Mouse (Mus musculus): ENCODE data around the gene Gucy2d. TPM values are rescaled to one million over a fixed set of nuclear protein-coding genes. Genes with fewer than 3 reads are reported as not detected.

Gene Gucy2d
- polyA plus RNA-seq, 1 experiment from 2014 or later = not detected

GRCm38 (mm10) chr7:98499561-98500292 is 59.5 kb downstream of the Gucy2d start:
- H3K36me3 ChIP-seq (ENCODE audit: control insufficient read depth, insufficient read depth) = no peaks in the 10 kb centered on the region
- no peak overlapping the region for H3K4me3 ChIP-seq (replicated peaks; ENCODE audit: low read length)
- WGBS = 78% methylated on average over 25 of the region's 25 CpGs
- H3K9ac ChIP-seq (replicated peaks; ENCODE audit: low read depth, low read length) = no peak overlapping the region
- ATAC-seq = no peak
- H3K9me3 ChIP-seq (ENCODE audit: control insufficient read depth, low read length) = no peaks in the 10 kb centered on the region
- no peaks in the 10 kb centered on the region for H3K27me3 ChIP-seq (replicated peaks; ENCODE audit: control insufficient read depth, insufficient read depth, low read length)
- peaks cover 5% of the 10 kb centered on the region for H3K4me1 ChIP-seq (replicated peaks; ENCODE audit: control insufficient read depth, insufficient read depth, low read length)
- H3K4me2 ChIP-seq (ENCODE audit: low read length) = no peak overlapping the region
- no peak overlapping the region for H3K27ac ChIP-seq (ENCODE audit: low read length)

GRCm38 (mm10) chr7:98500470-98500869 is 60.3 kb downstream of the Gucy2d start:
- Histone ChIP-seq H3K27me3 (replicated peaks; ENCODE audit: control insufficient read depth, insufficient read depth, low read length) (no peaks in the 10 kb centered on the region), H3K4me1 (replicated peaks; ENCODE audit: control insufficient read depth, insufficient read depth, low read length) (peaks cover 5% of the 10 kb centered on the region), H3K4me2 (ENCODE audit: low read length) (no peak overlapping the region), H3K9ac (replicated peaks; ENCODE audit: low read depth, low read length) (no peak overlapping the region), H3K27ac (ENCODE audit: low read length) (no peak overlapping the region), H3K9me3 (ENCODE audit: control insufficient read depth, low read length) (no peaks in the 10 kb centered on the region), H3K36me3 (ENCODE audit: control insufficient read depth, insufficient read depth) (no peaks in the 10 kb centered on the region), H3K4me3 (replicated peaks; ENCODE audit: low read length) (no peak overlapping the region)
- ATAC-seq = no peak
- 94% methylated on average over 3 of the region's 3 CpGs for WGBS

GRCm38 (mm10) chr7:98501078-98501477 is 60.9 kb downstream of the Gucy2d start:
- no peak overlapping the region for H3K9ac ChIP-seq (replicated peaks; ENCODE audit: low read depth, low read length)
- no peak for ATAC-seq
- H3K27me3 ChIP-seq (replicated peaks; ENCODE audit: control insufficient read depth, insufficient read depth, low read length) = no peaks in the 10 kb centered on the region
- no peak overlapping the region for H3K4me3 ChIP-seq (replicated peaks; ENCODE audit: low read length)
- no peak overlapping the region for H3K27ac ChIP-seq (ENCODE audit: low read length)
- WGBS = 79% methylated on average over 7 of the region's 7 CpGs
- H3K4me2 ChIP-seq (ENCODE audit: low read length) = no peak overlapping the region
- peaks cover 5% of the 10 kb centered on the region for H3K4me1 ChIP-seq (replicated peaks; ENCODE audit: control insufficient read depth, insufficient read depth, low read length)
- no peaks in the 10 kb centered on the region for H3K9me3 ChIP-seq (ENCODE audit: control insufficient read depth, low read length)
- no peaks in the 10 kb centered on the region for H3K36me3 ChIP-seq (ENCODE audit: control insufficient read depth, insufficient read depth)

- ATAC-seq = no peak
- WGBS = 22% methylated on average over 5 of the region's 5 CpGs
- H3K4me2 ChIP-seq (ENCODE audit: low read length) = no peak overlapping the region
- H3K27ac ChIP-seq (ENCODE audit: low read length) = no peak overlapping the region
- peaks cover 5% of the 10 kb centered on the region for H3K4me1 ChIP-seq (replicated peaks; ENCODE audit: control insufficient read depth, insufficient read depth, low read length)
- H3K9ac ChIP-seq (replicated peaks; ENCODE audit: low read depth, low read length) = no peak overlapping the region
- no peaks in the 10 kb centered on the region for H3K27me3 ChIP-seq (replicated peaks; ENCODE audit: control insufficient read depth, insufficient read depth, low read length)
- H3K4me3 ChIP-seq (replicated peaks; ENCODE audit: low read length) = no peak overlapping the region
- no peaks in the 10 kb centered on the region for H3K36me3 ChIP-seq (ENCODE audit: control insufficient read depth, insufficient read depth)
- no peaks in the 10 kb centered on the region for H3K9me3 ChIP-seq (ENCODE audit: control insufficient read depth, low read length)
These were observed 62.7 kb downstream of the Gucy2d start for GRCm38 (mm10) chr7:98502921-98503320.

GRCm38 (mm10) chr7:98503951-98504647 is 63.9 kb downstream of the Gucy2d start:
- no peaks in the 10 kb centered on the region for H3K36me3 ChIP-seq (ENCODE audit: control insufficient read depth, insufficient read depth)
- no peak overlapping the region for H3K4me2 ChIP-seq (ENCODE audit: low read length)
- H3K9me3 ChIP-seq (ENCODE audit: control insufficient read depth, low read length) = no peaks in the 10 kb centered on the region
- peak; percentile 71 for ATAC-seq
- no peak overlapping the region for H3K4me3 ChIP-seq (replicated peaks; ENCODE audit: low read length)
- WGBS = 77% methylated on average over 6 of the region's 6 CpGs
- H3K9ac ChIP-seq (replicated peaks; ENCODE audit: low read depth, low read length) = no peak overlapping the region
- no peaks in the 10 kb centered on the region for H3K27me3 ChIP-seq (replicated peaks; ENCODE audit: control insufficient read depth, insufficient read depth, low read length)
- H3K4me1 ChIP-seq (replicated peaks; ENCODE audit: control insufficient read depth, insufficient read depth, low read length) = peaks cover 5% of the 10 kb centered on the region
- no peak overlapping the region for H3K27ac ChIP-seq (ENCODE audit: low read length)

- no peak for ATAC-seq
- H3K4me1 ChIP-seq (replicated peaks; ENCODE audit: control insufficient read depth, insufficient read depth, low read length) = peaks cover 5% of the 10 kb centered on the region
- no peak overlapping the region for H3K9ac ChIP-seq (replicated peaks; ENCODE audit: low read depth, low read length)
- H3K4me3 ChIP-seq (replicated peaks; ENCODE audit: low read length) = no peak overlapping the region
- no peak overlapping the region for H3K27ac ChIP-seq (ENCODE audit: low read length)
- no peak overlapping the region for H3K4me2 ChIP-seq (ENCODE audit: low read length)
- no peaks in the 10 kb centered on the region for H3K36me3 ChIP-seq (ENCODE audit: control insufficient read depth, insufficient read depth)
- H3K27me3 ChIP-seq (replicated peaks; ENCODE audit: control insufficient read depth, insufficient read depth, low read length) = no peaks in the 10 kb centered on the region
- WGBS = 37% methylated on average over 5 of the region's 5 CpGs
- H3K9me3 ChIP-seq (ENCODE audit: control insufficient read depth, low read length) = no peaks in the 10 kb centered on the region
These were observed 64.6 kb downstream of the Gucy2d start for GRCm38 (mm10) chr7:98504726-98505314.

- Histone ChIP-seq H3K4me1 (replicated peaks; ENCODE audit: control insufficient read depth, insufficient read depth, low read length) (peaks cover 5% of the 10 kb centered on the region), H3K4me3 (replicated peaks; ENCODE audit: low read length) (no peak overlapping the region), H3K27ac (ENCODE audit: low read length) (no peak overlapping the region), H3K4me2 (ENCODE audit: low read length) (no peak overlapping the region), H3K9ac (replicated peaks; ENCODE audit: low read depth, low read length) (no peak overlapping the region), H3K36me3 (ENCODE audit: control insufficient read depth, insufficient read depth) (no peaks in the 10 kb centered on the region), H3K9me3 (ENCODE audit: control insufficient read depth, low read length) (no peaks in the 10 kb centered on the region), H3K27me3 (replicated peaks; ENCODE audit: control insufficient read depth, insufficient read depth, low read length) (no peaks in the 10 kb centered on the region)
- 41% methylated on average over 3 of the region's 3 CpGs for WGBS
- ATAC-seq = no peak
These were observed 65.4 kb downstream of the Gucy2d start for GRCm38 (mm10) chr7:98505664-98506063.

GRCm38 (mm10) chr7:98510961-98511958 is 71.0 kb downstream of the Gucy2d start:
- Histone ChIP-seq H3K9ac (replicated peaks; ENCODE audit: low read depth, low read length) (no peak overlapping the region), H3K27me3 (replicated peaks; ENCODE audit: control insufficient read depth, insufficient read depth, low read length) (no peaks in the 10 kb centered on the region), H3K9me3 (ENCODE audit: control insufficient read depth, low read length) (no peaks in the 10 kb centered on the region), H3K4me1 (replicated peaks; ENCODE audit: control insufficient read depth, insufficient read depth, low read length) (peaks cover 5% of the 10 kb centered on the region), H3K4me2 (ENCODE audit: low read length) (no peak overlapping the region), H3K4me3 (replicated peaks; ENCODE audit: low read length) (no peak overlapping the region), H3K27ac (ENCODE audit: low read length) (no peak overlapping the region), H3K36me3 (ENCODE audit: control insufficient read depth, insufficient read depth) (no peaks in the 10 kb centered on the region)
- WGBS = 68% methylated on average over 15 of the region's 15 CpGs
- no peak for ATAC-seq

Measured in forebrain, embryonic 16.5 days (tissue).